Mouse (Mus musculus) hindbrain, embryonic 14.5 days (tissue): Measurements from ENCODE around the gene Slc25a28. TPM values are rescaled to one million over a fixed set of nuclear protein-coding genes. Genes with fewer than 3 reads are reported as not detected.

ENCODE experiments used
- ATAC-seq: fragments of 200-750 bp; cut with Nextera tagmentation; 2 replicates; pipeline ENCODE4 v1.8.0; 2017; ENCODE audit warnings: moderate number of reproducible peaks, mild to moderate bottlenecking, moderate TSS enrichment, moderate library complexity; ENCODE audit not compliant: low FRiP score
- DNase-seq: peaks from one replicate; pipeline ENCODE4 v3.0.0-alpha.2; 2015; ENCODE audit warnings: low spot score
- H3K27ac ChIP-seq: fragments of 300-500 bp; sonication (generic); 2 replicates; pipeline ENCODE4 v1.5.1; 2014; ENCODE audit warnings: mild to moderate bottlenecking, moderate library complexity
- H3K27me3 ChIP-seq: fragments of 300-500 bp; sonication (generic); 2 replicates; pipeline ENCODE4 v1.6.1; 2014; ENCODE audit warnings: mild to moderate bottlenecking, low read length, mixed read lengths; ENCODE audit not compliant: control insufficient read depth, insufficient read depth
- H3K36me3 ChIP-seq: fragments of 300-500 bp; sonication (generic); replicated peaks from 2 replicates; pipeline ENCODE4 v1.6.1; 2014; ENCODE audit not compliant: control insufficient read depth, insufficient read depth
- H3K4me1 ChIP-seq: fragments of 300-500 bp; sonication (generic); replicated peaks from 2 replicates; pipeline ENCODE4 v1.6.1; 2014; ENCODE audit warnings: antibody characterized with exemption, low read length, mixed read lengths; ENCODE audit not compliant: control insufficient read depth, insufficient read depth
- H3K4me2 ChIP-seq: fragments of 300-500 bp; sonication (generic); replicated peaks from 2 replicates; pipeline ENCODE4 v1.6.1; 2014; ENCODE audit warnings: mild to moderate bottlenecking, moderate library complexity
- H3K4me3 ChIP-seq: fragments of 300-500 bp; sonication (generic); replicated peaks from 2 replicates; pipeline ENCODE4 v1.5.1; 2014; ENCODE audit warnings: mild to moderate bottlenecking, low read length
- H3K9ac ChIP-seq: fragments of 300-500 bp; sonication (generic); 2 replicates; pipeline ENCODE4 v1.6.1; 2014
- H3K9me3 ChIP-seq: fragments of 300-500 bp; sonication (generic); 2 replicates; pipeline ENCODE4 v1.6.1; 2016; ENCODE audit warnings: low read length; ENCODE audit not compliant: control insufficient read depth
- WGBS: fragments of 180-500 bp; shearing (Covaris S2); extraction: QIAGEN DNeasy Blood & Tissue Kit; methylation state at CpG from one replicate; pipeline ENCODE4 v1.1.7; 2014; 5-methylcytosine and 5-hydroxymethylcytosine counted together
- polyA plus RNA-seq: library from polyadenylated mRNA; unstranded; fragments of >200 nt; fragmentation: Nextera tagmentation; extraction: Ambion mirVana; gene quantifications from 2 replicates; pipeline ENCODE4 v1.2.1, GENCODE M21; 2014

The Slc25a28 gene
- polyA plus RNA-seq, result 14.2 and 14.9 TPM in 2 replicates

DNA sequence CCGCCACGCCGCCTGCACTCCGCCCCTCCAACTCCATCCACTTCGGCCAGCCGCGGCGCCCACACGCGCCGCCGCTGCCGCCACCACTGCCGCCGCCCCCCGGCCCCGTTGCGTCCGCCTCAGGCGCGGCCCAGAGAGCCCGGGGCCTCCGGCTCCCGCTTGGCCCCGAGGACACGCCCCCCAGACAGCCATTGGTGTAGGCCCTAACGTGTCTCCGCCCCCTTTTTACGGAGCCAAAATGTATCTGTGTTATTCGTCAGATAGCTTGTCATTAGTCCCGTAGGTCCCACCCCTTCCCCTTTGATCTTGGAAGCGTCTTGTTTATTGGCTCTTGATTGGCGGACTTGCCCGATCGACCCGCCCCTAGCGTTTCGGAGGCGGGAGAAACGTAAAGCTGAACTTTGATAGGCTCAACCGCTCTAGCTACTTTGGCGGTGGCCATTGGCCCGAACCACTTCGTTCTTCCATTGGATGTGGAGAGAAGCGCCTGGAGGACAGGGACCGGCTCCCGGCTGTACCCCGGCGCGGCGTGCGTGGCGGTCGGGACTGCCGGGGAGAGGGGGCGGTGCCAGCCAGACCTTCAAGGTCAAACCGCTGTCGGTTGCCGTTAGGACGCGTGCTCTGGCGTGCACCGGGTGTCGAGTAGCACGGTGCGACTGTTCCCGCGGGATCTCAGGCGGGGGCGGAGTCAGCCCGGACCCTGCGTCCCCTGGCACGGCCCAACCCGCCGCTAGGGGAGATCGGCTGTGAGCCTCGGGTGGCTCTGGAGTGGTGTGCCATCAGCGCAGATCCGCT lies at the start of gene Slc25a28:
TSS of gene Slc25a28 (minus strand) at position 152 of the 795 bp plus-strand sequence.
- no peaks in the 10 kb centered on the region for H3K9me3 ChIP-seq
- peaks cover 20% of the 10 kb centered on the region for H3K4me1 ChIP-seq
- H3K27me3 ChIP-seq, result no peaks in the 10 kb centered on the region
- peak; percentile 98 for ATAC-seq
- no peaks in the 10 kb centered on the region for H3K36me3 ChIP-seq
- peak; percentile 98 for DNase-seq
- peak within 1 kb of the TSS; percentile 92 for H3K27ac ChIP-seq
- WGBS, result under 1% methylated on average over 76 of the region's 79 CpGs
- H3K9ac ChIP-seq, result peak within 1 kb of the TSS; percentile 87
- peak within 1 kb of the TSS; percentile 83 for H3K4me2 ChIP-seq
- peak within 1 kb of the TSS; percentile 97 for H3K4me3 ChIP-seq

GRCm38 (mm10) chr19:43724194-43724593 lies 49.5 kb upstream of the Slc25a28 start:
- Histone ChIP-seq H3K4me2 (no peak overlapping the region), H3K4me3 (no peak overlapping the region), H3K4me1 (no peaks in the 10 kb centered on the region), H3K27ac (no peak overlapping the region), H3K27me3 (no peaks in the 10 kb centered on the region), H3K9ac (no peak overlapping the region), H3K36me3 (peaks cover 73% of the 10 kb centered on the region), H3K9me3 (no peaks in the 10 kb centered on the region)
- no peak for ATAC-seq
- DNase-seq, result no peak
- 94% methylated on average over 20 of the region's 20 CpGs for WGBS

GRCm38 (mm10) chr19:43723501-43723900 lies 48.8 kb upstream of the Slc25a28 start:
- ATAC-seq (no peak), DNase-seq (no peak)
- Histone ChIP-seq H3K4me1 (no peaks in the 10 kb centered on the region), H3K9ac (no peak overlapping the region), H3K4me2 (no peak overlapping the region), H3K27me3 (no peaks in the 10 kb centered on the region), H3K4me3 (no peak overlapping the region), H3K27ac (no peak overlapping the region), H3K36me3 (peaks cover 73% of the 10 kb centered on the region), H3K9me3 (no peaks in the 10 kb centered on the region)
- 83% methylated on average over 10 of the region's 10 CpGs for WGBS

- H3K36me3 ChIP-seq, result peaks cover 73% of the 10 kb centered on the region
- H3K9me3 ChIP-seq, result no peaks in the 10 kb centered on the region
- H3K4me1 ChIP-seq, result no peaks in the 10 kb centered on the region
- no peak overlapping the region for H3K4me2 ChIP-seq
- H3K9ac ChIP-seq, result no peak overlapping the region
- H3K4me3 ChIP-seq, result no peak overlapping the region
- no peaks in the 10 kb centered on the region for H3K27me3 ChIP-seq
- DNase-seq (no peak), ATAC-seq (no peak)
- no peak overlapping the region for H3K27ac ChIP-seq
- 77% methylated on average over 8 of the region's 8 CpGs for WGBS
These were observed 48.2 kb upstream of the Slc25a28 start for GRCm38 (mm10) chr19:43722891-43723290.

DNA sequence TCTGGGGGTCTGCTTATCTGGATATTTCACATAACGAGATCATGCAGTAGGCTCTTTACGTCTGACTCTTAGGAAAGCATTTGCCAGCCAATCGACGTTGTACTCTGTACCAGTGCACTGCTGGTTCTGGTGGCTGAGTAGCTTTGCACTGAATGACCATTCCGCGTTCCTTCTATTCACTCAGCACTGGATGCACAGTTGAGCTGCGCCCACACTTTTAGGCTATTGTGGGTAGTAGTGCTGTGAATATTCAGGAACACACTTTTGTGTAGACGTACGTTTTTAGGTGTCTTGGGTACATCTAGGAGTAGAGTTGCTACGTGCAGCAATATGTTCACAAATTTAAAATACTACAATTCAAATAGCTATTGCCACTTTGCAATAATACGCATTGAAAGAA lies 45.4 kb upstream of the Slc25a28 start:
- no peak for ATAC-seq
- WGBS, result 94% methylated on average over 11 of the region's 11 CpGs
- H3K4me2 ChIP-seq, result no peak overlapping the region
- H3K4me1 ChIP-seq, result no peaks in the 10 kb centered on the region
- no peaks in the 10 kb centered on the region for H3K27me3 ChIP-seq
- DNase-seq, result no peak
- no peak overlapping the region for H3K27ac ChIP-seq
- no peak overlapping the region for H3K4me3 ChIP-seq
- no peaks in the 10 kb centered on the region for H3K9me3 ChIP-seq
- H3K36me3 ChIP-seq, result peaks cover 75% of the 10 kb centered on the region
- H3K9ac ChIP-seq, result no peak overlapping the region

DNA sequence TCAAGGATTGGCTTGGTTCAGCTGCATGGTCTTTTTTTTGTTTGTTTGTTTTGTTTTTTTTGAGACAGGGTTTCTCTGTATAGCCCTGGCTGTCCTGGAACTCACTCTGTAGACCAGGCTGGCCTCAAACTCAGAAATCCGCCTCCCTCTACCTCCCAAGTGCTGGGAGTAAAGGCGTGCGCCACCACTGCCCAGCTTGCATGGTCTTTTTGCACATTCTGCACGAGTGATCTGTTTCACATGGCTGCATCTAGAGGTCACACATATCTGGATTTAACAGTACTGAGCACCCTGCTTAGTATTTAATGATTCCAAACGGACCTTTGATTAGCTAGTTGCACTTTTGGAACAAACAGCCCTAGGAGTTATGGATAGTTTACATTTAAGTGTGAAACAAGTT lies 37.3 kb upstream of the Slc25a28 start:
- no peak overlapping the region for H3K27ac ChIP-seq
- no peaks in the 10 kb centered on the region for H3K4me1 ChIP-seq
- H3K27me3 ChIP-seq, result no peaks in the 10 kb centered on the region
- no peaks in the 10 kb centered on the region for H3K9me3 ChIP-seq
- H3K9ac ChIP-seq, result no peak overlapping the region
- no peak overlapping the region for H3K4me2 ChIP-seq
- peaks cover 55% of the 10 kb centered on the region; the same call in 1 of the 2 replicates for H3K36me3 ChIP-seq
- ATAC-seq, result no peak
- no peak overlapping the region for H3K4me3 ChIP-seq
- 71% methylated on average over 5 of the region's 5 CpGs for WGBS
- no peak for DNase-seq

- H3K4me3 ChIP-seq, result no peak overlapping the region
- ATAC-seq, result no peak
- no peaks in the 10 kb centered on the region for H3K27me3 ChIP-seq
These were observed 36.7 kb upstream of the Slc25a28 start for GRCm38 (mm10) chr19:43711159-43711916.

DNA sequence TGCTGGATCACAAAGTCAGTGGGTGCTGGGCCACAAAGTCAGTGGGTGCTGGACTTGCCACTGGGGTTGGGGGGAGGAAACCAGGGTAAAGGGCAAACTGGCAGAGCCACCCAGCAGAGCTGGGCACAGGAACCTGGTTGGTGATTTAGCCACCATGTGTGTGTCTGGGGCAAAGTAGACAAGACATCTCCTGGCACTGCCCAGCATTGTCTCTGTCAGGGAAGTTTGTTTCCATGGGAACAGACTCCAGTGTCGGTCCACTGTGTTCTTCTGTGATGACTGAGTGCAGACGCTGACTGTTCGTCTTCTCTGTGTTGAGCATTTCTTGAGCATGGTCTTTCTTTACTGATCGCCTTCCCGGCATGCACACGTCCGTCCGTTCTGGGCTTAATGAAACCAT lies 34.6 kb upstream of the Slc25a28 start:
- no peak for ATAC-seq
- H3K36me3 ChIP-seq, result peaks cover 59% of the 10 kb centered on the region
- H3K9ac ChIP-seq, result no peak overlapping the region
- 55% methylated on average over 8 of the region's 8 CpGs for WGBS
- no peak overlapping the region for H3K4me2 ChIP-seq
- no peak overlapping the region for H3K27ac ChIP-seq
- no peaks in the 10 kb centered on the region for H3K4me1 ChIP-seq
- DNase-seq, result no peak
- no peaks in the 10 kb centered on the region for H3K27me3 ChIP-seq
- no peak overlapping the region for H3K4me3 ChIP-seq
- no peaks in the 10 kb centered on the region for H3K9me3 ChIP-seq

More at GRCm38 (mm10) chr19:43711159-43711916, 36.7 kb upstream of the Slc25a28 start:
- Histone ChIP-seq H3K36me3 (peaks cover 55% of the 10 kb centered on the region), H3K4me1 (no peaks in the 10 kb centered on the region), H3K9me3 (no peaks in the 10 kb centered on the region), H3K9ac (no peak overlapping the region), H3K4me2 (no peak overlapping the region), H3K27ac (no peak overlapping the region)
- no peak for DNase-seq
- WGBS, result 63% methylated on average over 22 of the region's 22 CpGs

DNA sequence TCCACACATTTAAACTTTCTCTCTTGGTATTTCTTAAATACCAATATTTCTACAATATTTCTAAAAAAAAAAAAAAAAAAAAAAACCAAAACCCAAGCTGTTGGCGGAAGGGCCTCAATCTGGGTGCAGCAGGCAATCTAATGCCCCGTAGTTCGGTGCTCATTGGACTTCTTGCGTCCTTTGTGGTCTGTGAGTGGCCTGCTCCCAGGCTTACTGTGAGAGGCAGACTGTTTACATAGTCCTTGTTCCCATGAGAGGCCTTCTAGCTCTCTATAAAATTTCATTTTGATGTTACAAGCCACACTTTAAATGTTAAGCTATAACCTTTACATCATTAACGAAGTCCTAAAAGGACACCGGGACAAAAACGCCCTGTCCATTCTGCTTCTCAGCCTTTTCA lies 33.5 kb upstream of the Slc25a28 start:
- 95% methylated on average over 7 of the region's 7 CpGs for WGBS
- H3K4me1 ChIP-seq, result no peaks in the 10 kb centered on the region
- no peaks in the 10 kb centered on the region for H3K9me3 ChIP-seq
- no peak overlapping the region for H3K4me2 ChIP-seq
- ATAC-seq (no peak), DNase-seq (no peak)
- H3K36me3 ChIP-seq, result peaks cover 64% of the 10 kb centered on the region
- no peaks in the 10 kb centered on the region for H3K27me3 ChIP-seq
- H3K4me3 ChIP-seq, result no peak overlapping the region
- no peak overlapping the region for H3K9ac ChIP-seq
- no peak overlapping the region for H3K27ac ChIP-seq
